Mouse (Mus musculus) adrenal gland, postnatal 4 days (tissue): ENCODE measurements at regions not wholly inside any gene's neighbourhood (a gene's known extent, or its start where the extent isn't known, plus 50 kb on each side); places are given as distances from the start of the nearest gene placed in this dataset.

Source experiments
- DNase-seq, 2 experiments: peaks; one replicate each; pipeline ENCODE4 v3.0.0; 2021 to 2022; ENCODE audit warnings: low spot score in 2 of 2, mixed read lengths in 2 of 2

DNA sequence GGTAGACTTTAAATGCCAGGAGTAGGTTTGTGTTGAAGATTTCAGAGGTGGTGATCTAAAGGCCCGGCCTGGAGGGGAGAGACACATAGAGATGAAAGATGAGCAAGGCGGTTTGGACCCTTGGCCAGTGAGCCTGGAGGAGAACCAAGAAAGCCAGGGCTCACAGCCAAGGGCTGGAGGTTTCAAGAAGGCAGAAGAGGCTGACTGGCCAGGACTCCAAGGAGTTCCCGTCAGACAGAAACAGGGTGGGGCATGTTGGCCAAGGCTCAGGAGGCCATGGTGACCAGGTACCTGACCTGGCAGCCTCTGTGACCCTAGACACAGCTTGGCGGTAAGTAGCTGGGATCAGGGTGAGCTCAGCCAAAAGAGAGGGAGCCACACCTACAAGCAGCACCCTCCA is 159.3 kb upstream of the Spdye4c start:
- DNase-seq: no peak

DNA sequence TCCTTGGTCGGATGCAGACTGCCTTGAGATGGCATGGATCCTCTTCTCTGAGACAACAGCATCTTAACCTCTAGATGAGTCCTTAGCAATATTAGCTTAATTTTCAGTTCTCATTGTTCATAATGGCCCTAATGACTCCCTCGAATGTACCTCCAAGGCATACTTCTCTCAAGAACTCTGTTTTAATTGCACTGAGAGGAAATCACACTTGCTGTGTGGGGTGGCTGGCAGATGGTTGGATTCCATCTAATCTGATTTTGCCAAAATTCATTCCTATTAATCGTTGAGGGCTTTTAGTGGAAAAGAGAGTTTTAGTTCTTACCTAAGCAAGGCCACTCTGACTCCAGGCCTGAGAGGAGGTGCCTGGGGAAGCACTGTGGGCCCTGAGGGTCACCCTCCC is 158.3 kb upstream of the Spdye4c start:
- no peak for DNase-seq

DNA sequence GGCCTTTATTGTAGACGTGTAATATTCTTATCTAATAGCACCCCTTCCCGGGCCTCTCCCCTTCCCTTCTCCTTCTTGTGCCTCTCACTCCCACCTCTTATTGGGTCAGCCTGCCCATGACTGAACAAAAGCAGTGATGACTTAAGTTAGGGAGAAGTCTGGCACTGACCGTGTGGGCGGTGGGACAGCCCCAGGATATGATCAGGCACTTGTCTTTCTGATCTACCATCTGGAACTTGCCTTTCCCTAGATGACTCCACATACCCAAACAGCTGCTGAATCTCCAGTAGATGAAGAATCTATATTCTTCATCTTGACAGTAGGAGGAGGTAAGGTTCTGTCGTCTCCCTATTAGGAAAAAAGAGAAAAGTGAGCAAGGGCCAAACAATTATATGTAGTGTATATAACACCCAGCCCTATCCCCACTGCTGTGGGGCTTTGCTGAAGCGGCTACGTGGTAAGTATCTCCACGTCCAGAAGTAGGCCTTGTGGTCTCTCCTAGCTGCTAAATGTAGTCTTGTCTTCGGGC is 157.4 kb upstream of the Spdye4c start:
- DNase-seq: no peak

- no peak for DNase-seq
Measured at GRCm38 (mm10) chr2:128434200-128434977, 156.6 kb upstream of the Spdye4c start.

- no peak for DNase-seq
Measured at GRCm38 (mm10) chr2:128436378-128436777, 154.6 kb upstream of the Spdye4c start.

- DNase-seq: no peak
Measured at GRCm38 (mm10) chr2:128437698-128438097, 153.3 kb upstream of the Spdye4c start.

DNA sequence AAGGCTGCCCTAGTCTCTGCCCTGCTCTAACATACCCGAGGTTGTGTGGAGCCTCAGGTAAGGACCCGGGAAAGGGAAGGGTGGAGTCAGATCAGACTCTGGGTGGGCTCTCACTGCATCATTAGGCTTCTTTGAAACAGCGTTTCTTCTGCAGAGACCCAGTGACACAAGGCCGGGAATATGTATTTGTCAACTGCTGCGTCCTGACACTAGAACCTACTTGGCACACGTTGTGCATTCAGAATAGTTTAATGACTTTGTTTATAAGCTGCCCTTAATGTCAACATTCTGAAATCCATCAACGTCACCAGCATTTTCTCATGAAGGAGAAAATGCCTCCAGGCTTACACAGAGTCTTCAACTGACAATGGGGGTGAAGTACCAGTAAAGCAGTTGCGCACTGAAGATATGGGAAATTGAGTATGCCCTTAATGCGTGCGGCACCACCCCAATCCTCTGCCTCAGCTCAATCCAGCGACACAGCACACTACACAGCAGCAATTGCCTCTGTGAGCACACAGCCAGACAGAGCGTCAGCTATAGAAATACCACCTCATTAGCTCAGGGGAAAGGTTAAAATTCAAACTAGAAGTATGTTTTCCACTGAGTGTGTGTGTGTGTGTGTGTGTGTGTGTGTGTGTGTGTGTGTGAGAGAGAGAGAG is 152.7 kb upstream of the Spdye4c start:
- DNase-seq: no peak

- DNase-seq: no peak
Measured at GRCm38 (mm10) chr2:128438897-128439296, 152.1 kb upstream of the Spdye4c start.

DNA sequence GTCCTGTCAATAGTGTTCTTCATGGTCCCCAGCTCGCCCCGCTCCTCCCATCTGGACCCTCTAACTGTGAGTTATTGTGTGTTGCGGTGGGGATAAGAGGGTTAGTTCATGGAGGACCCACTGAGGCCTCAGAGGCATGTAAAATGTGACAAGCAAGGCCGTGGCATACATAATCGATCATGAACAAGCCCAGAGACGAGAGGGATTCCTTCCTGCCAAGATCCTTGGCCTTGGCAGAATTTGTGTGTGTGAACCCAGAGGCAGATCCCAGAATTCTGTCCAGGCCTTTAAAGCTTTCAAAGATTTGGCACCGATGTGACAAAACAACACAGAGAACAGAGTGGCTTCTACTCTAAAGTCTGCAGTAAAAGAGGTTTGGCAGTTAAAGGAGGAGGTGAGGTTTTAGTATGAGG is 146.4 kb upstream of the Spdye4c start:
- DNase-seq: no peak

DNA sequence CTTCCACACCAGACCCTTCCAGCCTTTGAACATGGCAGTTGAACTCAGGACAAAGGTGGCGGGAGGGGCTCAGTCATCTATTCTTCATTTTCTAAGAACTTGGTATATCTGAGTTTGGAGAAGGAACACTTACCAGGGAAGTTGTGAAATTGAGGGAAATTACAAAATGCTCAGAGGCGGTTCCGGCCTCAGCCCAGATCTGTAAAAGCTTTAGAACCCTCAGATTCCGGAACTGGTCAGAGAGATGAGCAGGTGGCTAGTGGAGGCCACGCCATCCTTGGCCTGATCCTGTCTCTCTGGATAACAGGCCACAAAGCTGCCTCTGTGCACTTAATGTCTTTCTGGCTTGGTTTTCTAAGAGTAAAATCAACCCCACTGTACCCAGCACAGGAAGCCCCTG is 145.6 kb upstream of the Spdye4c start:
- DNase-seq: no peak

- no peak for DNase-seq
Measured at GRCm38 (mm10) chr2:128449294-128449693, 141.7 kb upstream of the Spdye4c start.

DNA sequence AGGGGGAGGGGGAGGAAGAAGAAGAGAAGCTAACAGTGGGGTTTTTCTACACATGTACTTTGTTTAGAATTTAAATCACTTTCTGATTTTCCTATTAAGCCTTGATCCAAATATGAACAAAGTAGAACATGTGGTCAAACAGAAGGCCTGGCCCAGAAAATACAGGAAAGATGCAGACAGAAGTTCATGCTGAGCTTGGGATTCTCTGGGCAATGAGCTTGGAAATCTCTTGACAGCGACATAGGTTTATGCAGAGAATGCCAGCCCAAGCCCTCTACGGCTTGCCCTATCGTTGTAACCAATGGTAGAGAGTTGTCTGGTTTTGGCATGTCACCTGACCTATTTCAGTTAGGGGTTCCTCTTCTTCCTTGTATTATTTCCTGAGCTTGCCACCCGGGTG is 141.0 kb upstream of the Spdye4c start:
- DNase-seq: no peak

GRCm38 (mm10) chr2:128451554-128452239 is 139.3 kb upstream of the Spdye4c start:
- DNase-seq: no peak

GRCm38 (mm10) chr2:128452582-128452981 is 138.4 kb upstream of the Spdye4c start:
- no peak for DNase-seq

DNA sequence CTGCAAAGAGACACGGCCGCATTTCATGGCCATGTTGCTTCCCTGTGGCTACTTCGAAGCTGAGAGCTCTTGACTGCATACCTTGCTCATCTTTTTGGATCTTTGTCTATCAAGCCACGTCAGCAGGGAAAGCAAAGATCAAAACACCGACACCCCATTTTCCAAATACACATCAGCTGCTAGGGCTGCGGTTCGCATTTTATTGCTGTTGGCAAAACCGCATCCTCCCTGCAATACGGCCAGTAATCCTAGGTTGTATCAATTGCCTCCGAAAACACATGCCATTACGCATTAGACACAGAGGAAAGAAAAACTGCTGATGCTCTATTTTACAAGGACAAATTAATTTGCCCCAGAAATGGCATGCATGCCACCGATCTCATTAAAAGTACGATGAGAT is 136.5 kb upstream of the Spdye4c start:
- DNase-seq: no peak

DNA sequence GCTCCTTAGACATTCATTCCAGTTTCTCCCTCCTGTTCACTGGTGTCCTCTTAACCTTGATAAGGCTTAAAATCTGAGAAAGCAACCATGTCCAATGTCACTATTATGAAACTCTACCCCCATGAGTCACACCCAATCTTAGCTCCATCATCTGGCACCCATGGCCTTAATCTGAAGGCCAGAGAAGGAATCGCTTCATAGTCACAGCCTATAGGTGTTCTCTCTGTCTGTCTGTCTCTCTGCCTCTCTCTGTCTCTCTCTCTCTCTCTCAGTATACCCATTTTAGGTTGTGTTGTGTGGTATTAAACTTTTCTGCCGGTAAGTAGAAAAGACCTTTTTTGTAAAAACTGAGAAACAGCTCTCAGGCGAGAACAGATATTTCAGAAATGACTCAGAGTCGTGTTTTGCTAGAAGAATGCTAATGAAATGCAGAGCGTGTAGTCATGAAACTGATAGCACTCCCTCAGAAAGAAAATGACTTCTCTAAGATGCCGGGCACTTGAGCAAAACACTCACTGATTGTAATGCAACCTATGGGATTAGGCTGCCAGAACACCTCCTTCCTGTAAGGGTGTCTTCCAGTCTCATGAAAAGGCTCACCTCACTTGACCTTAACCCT is 133.3 kb upstream of the Spdye4c start:
- DNase-seq: no peak

- no peak for DNase-seq
Measured at GRCm38 (mm10) chr2:128465214-128465984, 125.6 kb upstream of the Spdye4c start.

DNA sequence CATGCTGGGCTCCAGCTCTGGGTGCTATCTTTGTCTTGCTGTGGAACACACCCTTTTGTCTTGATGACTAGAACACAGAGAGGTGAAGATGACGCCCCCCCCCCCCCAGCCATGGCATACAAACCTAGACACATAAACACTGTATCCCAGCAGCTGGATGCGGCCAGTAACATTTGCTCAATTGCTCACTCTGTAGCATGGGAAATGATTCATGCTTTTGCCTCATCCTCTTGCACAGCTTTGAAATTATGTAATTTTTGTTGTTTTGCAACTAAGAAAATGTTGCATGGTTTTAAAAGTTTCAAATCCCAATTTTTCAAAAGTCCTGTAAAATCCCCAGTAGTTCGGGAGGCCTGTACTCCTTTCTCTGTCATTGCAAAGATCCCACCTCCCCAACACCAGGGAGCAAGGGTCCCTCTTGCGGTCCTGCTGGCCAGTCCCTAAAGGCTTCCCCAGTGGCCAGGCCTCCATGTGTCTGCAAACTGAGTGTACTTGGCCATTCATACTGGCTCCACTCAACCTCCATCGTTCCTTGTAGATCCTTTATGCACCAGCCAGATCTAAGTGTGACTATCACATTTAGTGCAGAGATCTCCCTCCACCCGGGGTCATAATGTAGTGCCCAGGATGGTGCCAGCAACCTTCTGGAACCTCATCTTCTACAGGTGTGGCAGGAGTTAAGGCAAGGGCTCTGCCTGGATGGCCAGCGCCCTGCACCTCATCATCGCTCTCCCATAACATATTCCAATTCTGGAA is 123.3 kb upstream of the Spdye4c start:
- no peak for DNase-seq

GRCm38 (mm10) chr2:128468323-128468722 is 122.7 kb upstream of the Spdye4c start:
- no peak for DNase-seq

DNA sequence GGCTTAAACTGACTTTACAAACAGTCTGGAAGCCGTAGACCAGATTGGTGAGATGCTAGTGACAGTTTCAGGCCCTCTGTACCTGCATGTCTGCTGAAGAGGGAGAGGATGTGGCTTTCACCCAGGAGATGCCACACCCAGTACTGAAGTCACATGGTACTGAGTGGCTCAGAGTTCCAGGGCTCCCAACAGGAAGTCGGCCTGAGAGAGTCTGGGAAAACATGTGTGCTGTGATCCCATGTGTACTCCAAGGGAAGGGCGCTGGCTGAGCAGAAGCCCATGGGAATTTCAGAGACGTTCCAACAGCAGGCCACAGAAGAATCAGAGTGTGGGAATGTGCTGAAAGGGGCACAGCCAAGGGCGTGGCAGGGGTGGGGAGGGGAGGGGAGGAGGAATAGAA is 120.7 kb upstream of the Spdye4c start:
- no peak for DNase-seq
